ENCODE assay signal across 27 mouse cellular contexts in genomic region chr1:131310237-131310818, GRCm38 (mm10). TPM values are rescaled to one million over a fixed set of nuclear protein-coding genes. Genes with fewer than 3 reads are reported as not detected.
DNase-seq lines count a peak whose midpoint lies in the region; ATAC-seq lines count a peak whose summit lies in the region.
"Had no signal": no experiment of that assay in that cellular context is flagged by ENCODE, and none has a peak within 500 bp of the region (broad histone marks: within the 10 kb centered on the region; RNA-seq: fewer than 3 reads in every experiment).

No protein-coding gene starts in this region.

- peaks cover 30% of the 10 kb centered on the region for H3K36me3 ChIP-seq in liver, embryonic 12.5 days

- H3K4me3 ChIP-seq in liver, embryonic 12.5 days, result no peak overlapping the region
- H3K4me3 ChIP-seq: forebrain, embryonic 10.5 days; heart, adult 2 months; heart, embryonic 15.5 days; limb, embryonic 13.5 days; liver, embryonic 13.5 days; midbrain, embryonic 15.5 days; myocyte; neural tube, embryonic 13.5 days had no signal

- peak; percentile 97 for ATAC-seq in cerebellum, adult (ENCODE audit: insufficient number of reproducible peaks, low FRiP score, low TSS enrichment)
- ATAC-seq in liver, embryonic 12.5 days, result no peak
- ATAC-seq: forebrain, postnatal 0 days; inflammation-experienced regulatory T-cells, adult 6 months; midbrain, embryonic 15.5 days had no signal

- DNase-seq in left cerebral cortex, postnatal 4 days, result peak; percentile 92
- no peak for DNase-seq in left cerebral cortex, adult 11 months (ENCODE audit: low spot score)
- peak; percentile 93 for DNase-seq in cerebellum, adult 18-20 months
- peak; percentile 93 to 98 for DNase-seq in cerebellum, postnatal 14 days
- DNase-seq in right cerebral cortex, postnatal 14 days, result no peak
- DNase-seq: adrenal gland, adult 2 months; forebrain, postnatal 0 days; gastrocnemius, postnatal 25 days; heart, adult 2 months; heart, postnatal 36 days; kidney, adult 18-20 months; liver, embryonic 13.5 days; lung, adult 2 months; lung, postnatal 36 days; right cerebral cortex, adult 18-20 months; thymus, adult 18-20 months; thymus, postnatal 36 days had no signal

- H3K9ac ChIP-seq in liver, embryonic 12.5 days, result no peak overlapping the region
- H3K9ac ChIP-seq: forebrain, postnatal 0 days; heart, embryonic 15.5 days; limb, embryonic 13.5 days; liver, embryonic 13.5 days; midbrain, embryonic 15.5 days; neural tube, embryonic 13.5 days had no signal

- H3K27ac ChIP-seq in liver, embryonic 12.5 days, result no peak overlapping the region
- H3K27ac ChIP-seq: forebrain, embryonic 10.5 days; heart, adult 2 months; heart, embryonic 15.5 days; kidney, postnatal 0 days; limb, embryonic 13.5 days; liver, embryonic 13.5 days; midbrain, embryonic 15.5 days; neural tube, embryonic 13.5 days had no signal

- intact Hi-C loops in left cerebral cortex, postnatal 4 days (cut with DNase I), result no loop called here

- H3K4me1 ChIP-seq in liver, embryonic 12.5 days, result no peaks in the 10 kb centered on the region
- H3K4me1 ChIP-seq: forebrain, embryonic 10.5 days; heart, embryonic 15.5 days; limb, embryonic 13.5 days; liver, embryonic 13.5 days; midbrain, embryonic 15.5 days; neural tube, embryonic 13.5 days had no signal

- no peaks in the 10 kb centered on the region for H3K9me3 ChIP-seq in liver, embryonic 12.5 days (replicated peaks)
- H3K9me3 ChIP-seq: forebrain, embryonic 10.5 days; heart, embryonic 15.5 days; limb, embryonic 13.5 days; liver, embryonic 13.5 days; midbrain, embryonic 15.5 days; neural tube, embryonic 13.5 days had no signal

- 78% methylated on average over 5 of the region's 5 CpGs for WGBS in liver, embryonic 12.5 days (ENCODE audit: insufficient replicate concordance)

- H3K27me3 ChIP-seq in liver, embryonic 12.5 days (replicated peaks), result no peaks in the 10 kb centered on the region
- H3K27me3 ChIP-seq: heart, embryonic 15.5 days; limb, embryonic 13.5 days; liver, embryonic 13.5 days; midbrain, embryonic 15.5 days; neural tube, embryonic 13.5 days had no signal

- no peak overlapping the region for H3K4me2 ChIP-seq in liver, embryonic 12.5 days
- H3K4me2 ChIP-seq: heart, embryonic 15.5 days; limb, embryonic 13.5 days; liver, embryonic 13.5 days; midbrain, embryonic 15.5 days; neural tube, embryonic 13.5 days had no signal

RNA-seq across cellular contexts. Expression of gene Ikbke, which starts 30.9 kb away (rescaled TPM):
- total RNA-seq in left cerebral cortex, postnatal 4 days (2021), result 1 to 10 TPM; 3.7 to 3.9 TPM
- polyA plus RNA-seq in liver, embryonic 12.5 days (2016; fragmentation: Nextera tagmentation; extraction: Ambion mirVana), result 4.5 and 4.8 TPM in 2 replicates

Comparison
In these comparisons a context has a peak if more than half of its experiments do, and no peak if none do; other contexts are left out.
1. DNase-seq: peak in left cerebral cortex, postnatal 4 days (single experiment), cerebellum, adult 18-20 months (2 of 2) and cerebellum, postnatal 14 days (2 of 2); none in left cerebral cortex, adult 11 months (single experiment) and right cerebral cortex, postnatal 14 days (single experiment).